7 mouse cellular contexts compared by ENCODE assay signal in genomic region chr4:53884351-53885245, GRCm38 (mm10). TPM values are rescaled to one million over a fixed set of nuclear protein-coding genes. Genes with fewer than 3 reads are reported as not detected.
A peak's percentile ranks its signal among the peaks of the same experiment; 100 is the strongest.
DNase-seq lines count a peak whose midpoint lies in the region; ATAC-seq and TF ChIP-seq lines count a peak whose summit lies in the region.

No protein-coding gene starts in this region.

- 70% methylated on average over 14 of the region's 14 CpGs for WGBS in midbrain, embryonic 10.5 days
- 59% methylated on average over 14 of the region's 14 CpGs for WGBS in midbrain, embryonic 16.5 days
- 55% methylated on average over 14 of the region's 14 CpGs for WGBS in hindbrain, postnatal 0 days
- WGBS in lung, embryonic 14.5 days = 52% methylated on average over 14 of the region's 14 CpGs

- H3K9ac ChIP-seq in midbrain, embryonic 16.5 days (ENCODE audit: low read depth, low read length) = no peak overlapping the region
- no peak overlapping the region for H3K9ac ChIP-seq in hindbrain, postnatal 0 days (replicated peaks; ENCODE audit: low read length)
- H3K9ac ChIP-seq in lung, embryonic 14.5 days = no peak overlapping the region

- CTCF ChIA-PET in Patski (lab: Charles Lee) = interaction anchor here (0.7 to 2.3 kb wide), 19 partner anchors 8 to 1368 kb away, joined by 3 to 36 read pairs (median 4); no protein-coding TSS in a partner anchor

- no peaks in the 10 kb centered on the region for H3K9me3 ChIP-seq in midbrain, embryonic 10.5 days (replicated peaks)
- no peaks in the 10 kb centered on the region for H3K9me3 ChIP-seq in midbrain, embryonic 16.5 days (replicated peaks; ENCODE audit: control insufficient read depth, low read length, poor library complexity, severe bottlenecking)
- H3K9me3 ChIP-seq in hindbrain, postnatal 0 days (ENCODE audit: low read length) = no peaks in the 10 kb centered on the region
- no peaks in the 10 kb centered on the region for H3K9me3 ChIP-seq in lung, embryonic 14.5 days (ENCODE audit: low read depth, low read length)

- ATAC-seq in midbrain, embryonic 16.5 days = no peak; the same call in 1 of the 2 replicates
- no peak for ATAC-seq in Patski
- 0 out of 2 replicates have a peak, but pooled peaks have one; percentile 24 for ATAC-seq in hindbrain, postnatal 0 days
- no peak for ATAC-seq in lung, embryonic 14.5 days (ENCODE audit: insufficient read depth)

- no peaks in the 10 kb centered on the region for H3K36me3 ChIP-seq in midbrain, embryonic 10.5 days
- no peaks in the 10 kb centered on the region for H3K36me3 ChIP-seq in midbrain, embryonic 16.5 days (ENCODE audit: control insufficient read depth, insufficient read depth, low read length)
- H3K36me3 ChIP-seq in hindbrain, postnatal 0 days (ENCODE audit: insufficient read depth, low read length) = no peaks in the 10 kb centered on the region
- no peaks in the 10 kb centered on the region for H3K36me3 ChIP-seq in lung, embryonic 14.5 days (ENCODE audit: insufficient read depth)

- POLR2A ChIA-PET in Patski (lab: Charles Lee) = no interaction called here

- peaks cover 15% of the 10 kb centered on the region for H3K4me1 ChIP-seq in midbrain, embryonic 10.5 days
- H3K4me1 ChIP-seq in midbrain, embryonic 16.5 days (ENCODE audit: control insufficient read depth, insufficient read depth, low read length) = no peaks in the 10 kb centered on the region
- H3K4me1 ChIP-seq in hindbrain, postnatal 0 days (ENCODE audit: insufficient read depth, low read length) = no peaks in the 10 kb centered on the region
- no peaks in the 10 kb centered on the region; the same call in 1 of the 2 replicates for H3K4me1 ChIP-seq in lung, embryonic 14.5 days (ENCODE audit: insufficient read depth)

- TF ChIP-seq CTCF in Patski (IDR thresholded peaks at IDR 0.05) = peak; percentile 59
- peak; percentile 89 for TF ChIP-seq CTCF in hindbrain, postnatal 0 days (IDR thresholded peaks at IDR 0.05; ENCODE audit: low read depth)
- TF ChIP-seq CTCF in lung, embryonic 14.5 days (IDR thresholded peaks at IDR 0.05; ENCODE audit: low read depth) = peak; percentile 84

- H3K27ac ChIP-seq in midbrain, embryonic 10.5 days (replicated peaks) = no peak overlapping the region
- H3K27ac ChIP-seq in midbrain, embryonic 16.5 days (ENCODE audit: low read length) = no peak overlapping the region
- H3K27ac ChIP-seq in hindbrain, postnatal 0 days = no peak overlapping the region
- no peak overlapping the region for H3K27ac ChIP-seq in lung, embryonic 14.5 days (ENCODE audit: low read depth)

- H3K4me2 ChIP-seq in midbrain, embryonic 16.5 days (ENCODE audit: low read length) = no peak overlapping the region
- peak overlapping the region; percentile 22 for H3K4me2 ChIP-seq in hindbrain, postnatal 0 days (ENCODE audit: low read depth, low read length)
- no peak overlapping the region for H3K4me2 ChIP-seq in lung, embryonic 14.5 days

- in situ Hi-C loops in Patski (cut with MboI; ENCODE audit: low pct_unique_long_range_greater_than_20kb) = no loop called here

- H3K4me3 ChIP-seq in midbrain, embryonic 10.5 days = no peak overlapping the region
- H3K4me3 ChIP-seq in midbrain, embryonic 16.5 days (ENCODE audit: low read depth, low read length) = no peak overlapping the region
- no peak overlapping the region for H3K4me3 ChIP-seq in hindbrain, postnatal 0 days (ENCODE audit: low read length)
- no peak overlapping the region for H3K4me3 ChIP-seq in lung, embryonic 14.5 days (ENCODE audit: low read depth, low read length)

- DNase-seq in midbrain, embryonic 10.5 days (ENCODE audit: low spot score) = peak; percentile 37
- DNase-seq in Patski (ENCODE audit: low read depth, low spot score) = no peak
- DNase-seq in embryo, embryonic 11 days = peak; percentile 65
- peak; percentile 79 for DNase-seq in hindbrain, postnatal 0 days (ENCODE audit: low spot score)
- peak; percentile 83 for DNase-seq in lung, embryonic 14.5 days
- peak; percentile 19 for DNase-seq in right cerebral cortex, postnatal 25 days

- 0 out of 2 replicates have a peak, but pooled peaks cover 6% of the 10 kb centered on the region for H3K27me3 ChIP-seq in midbrain, embryonic 10.5 days (ENCODE audit: low read depth, poor library complexity, severe bottlenecking)
- no peaks in the 10 kb centered on the region for H3K27me3 ChIP-seq in midbrain, embryonic 16.5 days (ENCODE audit: control insufficient read depth, insufficient read depth, low read depth, low read length)
- no peaks in the 10 kb centered on the region for H3K27me3 ChIP-seq in Patski
- no peaks in the 10 kb centered on the region for H3K27me3 ChIP-seq in hindbrain, postnatal 0 days (ENCODE audit: insufficient read depth, low read length)
- no peaks in the 10 kb centered on the region; the same call in 1 of the 2 replicates for H3K27me3 ChIP-seq in lung, embryonic 14.5 days (ENCODE audit: insufficient read depth, low read length)

RNA-seq across cellular contexts. Expression of gene Tmem38b, which starts 58.8 kb away (rescaled TPM):
- 9.7 and 9.8 TPM in 2 replicates for polyA plus RNA-seq in midbrain, embryonic 10.5 days (2016; fragmentation: Nextera tagmentation; extraction: Ambion mirVana)
- polyA plus RNA-seq in midbrain, embryonic 16.5 days (2015; fragmentation: Nextera tagmentation; extraction: Ambion mirVana) = 7.7 and 8.3 TPM in 2 replicates
- polyA plus RNA-seq in Patski (2021) = 19.8 TPM
- total RNA-seq in hindbrain, postnatal 0 days (2014; rRNA removed) = 3.3 and 3.6 TPM in 2 replicates
- polyA plus RNA-seq in hindbrain, postnatal 0 days (2015; fragmentation: Nextera tagmentation; extraction: Ambion mirVana) = 6.2 and 7.0 TPM in 2 replicates
- polyA plus RNA-seq in lung, embryonic 14.5 days (2014; fragmentation: Nextera tagmentation; extraction: Ambion mirVana) = 8.0 and 9.4 TPM in 2 replicates
